Mouse (Mus musculus): ENCODE measurements around the gene Cd79a. TPM values are rescaled to one million over a fixed set of nuclear protein-coding genes. Genes with fewer than 3 reads are reported as not detected.

Cd79a gene
- total RNA-seq (2023): 1,659 to 1,744 TPM (median 1,696 TPM) in 4 replicates

DNA sequence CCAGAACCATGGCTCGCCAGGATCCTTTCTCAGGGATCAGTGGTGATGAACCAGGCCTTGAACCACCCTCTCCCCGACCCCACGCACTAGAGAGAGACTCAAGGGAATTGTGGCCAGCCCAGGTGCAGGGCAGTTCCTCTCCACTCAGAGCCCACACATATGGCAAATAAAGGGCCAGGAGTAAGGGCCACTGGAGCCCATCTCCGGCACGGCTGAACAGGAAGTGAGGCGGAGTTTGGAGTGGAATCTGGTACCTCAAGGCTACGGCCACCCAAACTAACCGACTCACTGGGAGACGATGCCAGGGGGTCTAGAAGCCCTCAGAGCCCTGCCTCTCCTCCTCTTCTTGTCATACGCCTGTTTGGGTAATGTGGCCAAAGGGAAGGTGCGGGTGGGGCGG, at the start of gene Cd79a:
Gene Cd79a (plus strand): TSS at position 158 of the 400 bp plus-strand sequence.

GRCm38 (mm10) chr7:24861913-24862312, 35.3 kb upstream of the Cd79a start, which contains the start of gene Gm9844:
Gm9844 (plus strand) TSS chr7:24862213.

GRCm38 (mm10) chr7:24869532-24870165, 27.5 kb upstream of the Cd79a start, which contains the start of the genes Lypd4 and Dmrtc2:
Lypd4 (minus strand) TSS chr7:24869941.
Dmrtc2 (plus strand) TSS chr7:24870057.

DNA sequence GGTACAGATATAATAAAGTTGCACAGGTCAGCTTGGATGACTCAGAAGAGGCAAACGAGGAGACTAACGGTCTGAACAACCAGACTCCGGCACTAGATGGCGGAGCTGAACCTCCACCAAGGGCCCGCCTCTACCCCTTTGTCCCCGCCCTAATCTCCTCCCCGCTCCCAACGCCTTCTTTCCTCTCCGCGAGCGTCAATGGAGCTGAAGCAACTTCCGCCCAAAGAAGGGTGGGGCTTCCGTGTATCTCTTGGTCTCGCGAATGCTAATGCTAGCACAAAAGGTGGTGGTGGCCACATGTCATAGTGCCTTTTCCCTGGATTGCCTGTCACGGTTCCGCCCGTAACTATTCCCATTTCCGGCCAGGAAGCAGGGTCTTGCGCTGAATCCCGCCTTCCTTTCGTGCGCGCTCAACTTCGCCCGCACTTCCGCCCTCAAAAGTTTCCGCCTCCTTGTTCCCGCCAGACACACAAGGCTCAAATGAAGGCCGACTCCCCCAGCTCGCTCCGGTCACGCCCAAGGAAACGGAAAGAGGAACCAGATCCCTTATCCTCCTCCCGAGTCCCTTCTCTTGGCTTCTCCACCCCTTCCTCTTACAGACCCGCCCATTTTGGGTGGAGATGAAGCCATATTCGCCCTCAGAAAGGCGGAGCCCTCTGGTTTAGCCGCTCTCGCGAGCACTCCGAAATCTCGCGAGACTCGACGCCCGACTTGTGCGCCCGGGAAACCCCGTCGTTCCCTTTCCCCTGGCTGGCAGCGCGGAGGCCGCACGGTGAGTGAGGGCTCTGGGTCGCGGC, 13.1 kb upstream of the Cd79a start, which contains the start of gene Rps19:
Gene Rps19 (plus strand): TSS at position 476 of the 797 bp plus-strand sequence.

DNA sequence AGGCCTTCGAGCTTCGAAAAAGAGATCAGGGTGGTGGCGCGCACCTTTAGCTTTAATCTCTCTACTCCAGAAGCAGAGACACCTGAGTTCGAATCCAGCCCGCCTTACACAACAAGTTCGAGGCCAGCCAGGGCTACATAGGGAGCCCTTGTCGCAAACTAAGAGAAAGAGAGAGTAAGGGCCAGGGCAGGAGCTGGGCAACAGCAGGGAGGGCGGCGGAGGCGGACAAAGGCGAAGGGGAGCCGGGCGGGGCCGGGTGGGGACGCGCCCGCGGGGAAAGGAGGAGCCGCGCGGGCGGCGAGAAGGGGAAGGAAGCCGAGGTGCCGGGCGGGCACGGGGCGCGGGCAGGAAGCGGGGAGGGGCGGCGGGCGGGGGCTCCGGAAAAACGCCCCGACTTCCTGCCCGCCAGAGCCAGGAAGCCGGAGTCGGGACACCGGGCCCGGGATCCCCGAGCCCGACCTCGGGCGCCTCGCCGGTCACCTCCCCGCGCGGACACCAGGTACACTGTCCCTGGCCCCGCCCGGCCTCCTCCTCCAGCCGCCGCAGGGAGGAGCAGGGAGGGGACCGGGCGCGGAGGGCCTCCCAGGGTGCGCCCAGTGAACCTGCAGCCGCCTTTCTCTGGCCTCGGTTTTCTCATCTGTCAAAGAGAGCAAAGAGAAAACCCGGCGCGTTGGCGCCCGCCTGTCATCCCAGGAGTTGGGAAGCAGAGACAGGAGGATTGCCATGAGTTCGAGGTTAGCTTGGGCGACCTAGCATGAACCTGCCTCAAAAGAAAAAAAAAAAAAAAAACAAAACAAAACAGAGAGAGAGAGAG, 5.7 kb downstream of the Cd79a start, which contains the start of gene Arhgef1:
Gene Arhgef1 (plus strand): TSS at position 283 of the 814 bp plus-strand sequence.

DNA sequence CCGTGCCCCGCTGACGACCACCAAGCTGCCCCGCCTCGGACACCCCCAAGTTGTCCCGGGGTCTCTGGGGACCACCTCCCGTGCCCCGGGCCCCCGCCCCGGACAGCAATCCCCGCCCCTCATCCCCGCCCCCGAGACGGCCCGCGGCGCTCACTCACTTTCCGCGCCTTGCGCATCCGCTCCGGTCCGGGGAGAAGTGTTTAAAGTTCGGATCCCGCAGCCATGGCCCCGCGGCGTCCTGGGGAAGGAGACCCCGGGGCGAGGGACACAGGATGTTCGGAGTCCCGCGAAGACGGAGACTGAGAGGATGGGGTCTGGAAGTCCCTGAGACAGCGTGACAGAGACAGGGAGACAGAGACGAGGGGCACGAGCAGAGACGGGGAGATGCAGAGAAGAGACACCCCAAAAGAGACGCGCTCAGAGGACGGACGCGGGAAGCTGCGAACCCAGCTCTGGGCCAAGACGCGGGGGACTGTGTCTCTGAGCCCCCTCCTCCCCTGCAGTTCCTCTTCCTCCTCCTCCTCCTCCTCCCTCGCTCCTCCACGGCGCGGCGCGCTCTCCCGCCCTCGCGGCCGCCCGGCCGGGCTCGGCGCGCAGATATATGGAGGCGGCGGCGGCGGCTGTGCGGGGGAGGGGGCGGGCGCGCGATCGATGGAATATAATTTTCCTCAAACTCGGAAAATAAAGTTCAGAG, 47.2 kb downstream of the Cd79a start, which contains the start of gene Gm4881:
Gene Gm4881 (minus strand): TSS at position 238 of the 694 bp plus-strand sequence.

Other genes starting within 250 kb of the Cd79a start
- not detected in 4 replicates for gene Tex101, start 220.7 kb upstream of the Cd79a start, total RNA-seq (2023)
- gene BC049730, start 188.1 kb upstream of the Cd79a start, total RNA-seq (2023): not detected in 4 replicates
- not detected in 4 replicates for gene Gm4763, start 170.5 kb upstream of the Cd79a start, total RNA-seq (2023)
- 0.19 to 0.55 TPM (median 0.33 TPM) in 3 of 4 replicates, not detected in the other for gene Cd177, start 137.1 kb upstream of the Cd79a start, total RNA-seq (2023)
- gene Ceacam10, start 120.2 kb upstream of the Cd79a start, total RNA-seq (2023): not detected in 4 replicates
- 2.1 to 3.0 TPM in 2 of 4 replicates, not detected in the others for gene Gm9844, start 35.2 kb upstream of the Cd79a start, total RNA-seq (2023)
- gene Lypd4, start 27.4 kb upstream of the Cd79a start, total RNA-seq (2023): not detected in 4 replicates
- not detected in 4 replicates for gene Dmrtc2, start 27.3 kb upstream of the Cd79a start, total RNA-seq (2023)
- gene Rps19, start 13.0 kb upstream of the Cd79a start, total RNA-seq (2023): 2,598 to 2,748 TPM (median 2,653 TPM) in 4 replicates
- gene Arhgef1, start 5.5 kb downstream of the Cd79a start, total RNA-seq (2023): 1,204 to 1,300 TPM (median 1,213 TPM) in 4 replicates
- not detected in 4 replicates for gene Gm4881, start 47.1 kb downstream of the Cd79a start, total RNA-seq (2023)
- 169 to 194 TPM (median 186 TPM) in 4 replicates for gene Rabac1, start 75.4 kb downstream of the Cd79a start, total RNA-seq (2023)
- 0.39 to 0.54 TPM (median 0.50 TPM) in 3 of 4 replicates, not detected in the other for gene Atp1a3, start 108.6 kb downstream of the Cd79a start, total RNA-seq (2023)
- gene Grik5, start 175.0 kb downstream of the Cd79a start, total RNA-seq (2023): 1.8 to 4.9 TPM (median 3.5 TPM) in 4 replicates
- 11.8 to 16.2 TPM (median 13.1 TPM) in 4 replicates for gene Zfp574, start 175.2 kb downstream of the Cd79a start, total RNA-seq (2023)